Mouse (Mus musculus) lung, postnatal 0 days (tissue): ENCODE measurements at regions not wholly inside any gene's neighbourhood (a gene's known extent, or its start where the extent isn't known, plus 50 kb on each side); places are given as distances from the start of the nearest gene placed in this dataset.

ENCODE experiments used
- ATAC-seq: fragments of 200-750 bp; cut with Nextera tagmentation; 2 replicates; pipeline ENCODE4 v1.8.0; 2017; ENCODE audit warnings: moderate library complexity
- DNase-seq: peaks from one replicate; pipeline ENCODE4 v3.0.0-alpha.2; 2016; ENCODE audit warnings: low spot score
- H3K27ac ChIP-seq: fragments of 300-500 bp; sonication (generic); 2 replicates; pipeline ENCODE4 v1.5.1; 2014; ENCODE audit warnings: antibody characterized with exemption, mild to moderate bottlenecking, low read length, mixed read lengths
- H3K27me3 ChIP-seq: fragments of 300-500 bp; sonication (generic); replicated peaks from 2 replicates; pipeline ENCODE4 v1.6.1; 2014; ENCODE audit warnings: low read length, mixed read lengths; ENCODE audit not compliant: insufficient read depth
- H3K36me3 ChIP-seq: fragments of 300-500 bp; sonication (generic); 2 replicates; pipeline ENCODE4 v1.6.1; 2014; ENCODE audit warnings: low read length, mixed read lengths; ENCODE audit not compliant: insufficient read depth
- H3K4me1 ChIP-seq: fragments of 300-500 bp; sonication (generic); 2 replicates; pipeline ENCODE4 v1.6.1; 2014; ENCODE audit warnings: antibody characterized with exemption, low read depth, low read length, mixed read lengths; ENCODE audit not compliant: insufficient read depth
- H3K4me2 ChIP-seq: fragments of 300-500 bp; sonication (generic); replicated peaks from 2 replicates; pipeline ENCODE4 v1.6.1; 2014; ENCODE audit warnings: low read depth, mild to moderate bottlenecking, low read length, moderate library complexity, mixed read lengths
- H3K4me3 ChIP-seq: fragments of 300-500 bp; sonication (generic); 2 replicates; pipeline ENCODE4 v1.5.1; 2014; ENCODE audit warnings: low read depth, low read length
- H3K9ac ChIP-seq: fragments of 300-500 bp; sonication (generic); replicated peaks from 2 replicates; pipeline ENCODE4 v1.6.1; 2014; ENCODE audit warnings: low read depth, mild to moderate bottlenecking
- H3K9me3 ChIP-seq: fragments of 300-500 bp; sonication (generic); 2 replicates; pipeline ENCODE4 v1.6.1; 2016; ENCODE audit warnings: low read length, mixed read lengths
- CTCF ChIP-seq: IDR thresholded peaks from 2 replicates; pipeline ENCODE4 v1.5.1; 2016; ENCODE audit warnings: antibody characterized with exemption, mild to moderate bottlenecking
- EP300 ChIP-seq: IDR thresholded peaks from 2 replicates; pipeline ENCODE4 v1.6.1; 2016; ENCODE audit warnings: antibody characterized with exemption, mild to moderate bottlenecking, control low read depth
- WGBS: fragments of 180-500 bp; shearing (Covaris S2); extraction: QIAGEN DNeasy Blood & Tissue Kit; methylation state at CpG from one replicate; pipeline ENCODE4 v1.1.7; 2014; 5-methylcytosine and 5-hydroxymethylcytosine counted together

- 64% methylated on average over 7 of the region's 7 CpGs for WGBS
- Histone ChIP-seq H3K4me3 (no peak overlapping the region), H3K27ac (no peak overlapping the region), H3K27me3 (no peaks in the 10 kb centered on the region), H3K36me3 (no peaks in the 10 kb centered on the region), H3K9me3 (no peaks in the 10 kb centered on the region), H3K9ac (no peak overlapping the region), H3K4me1 (no peaks in the 10 kb centered on the region), H3K4me2 (no peak overlapping the region)
- TF ChIP-seq CTCF (no peak), EP300 (no peak)
- DNase-seq, result peak; percentile 49
- no peak for ATAC-seq
Measured at GRCm38 (mm10) chr2:75385551-75386263, 273.4 kb upstream of the Hnrnpa3 start.

GRCm38 (mm10) chr2:75386636-75387035, 272.4 kb upstream of the Hnrnpa3 start:
- DNase-seq, result no peak
- Histone ChIP-seq H3K4me3 (no peak overlapping the region), H3K27me3 (no peaks in the 10 kb centered on the region), H3K27ac (no peak overlapping the region), H3K9me3 (no peaks in the 10 kb centered on the region), H3K36me3 (no peaks in the 10 kb centered on the region), H3K9ac (no peak overlapping the region), H3K4me1 (no peaks in the 10 kb centered on the region), H3K4me2 (no peak overlapping the region)
- WGBS, result 84% methylated on average over 3 of the region's 3 CpGs
- ATAC-seq, result no peak
- TF ChIP-seq CTCF (no peak), EP300 (no peak)

- Histone ChIP-seq H3K9ac (no peak overlapping the region), H3K4me1 (no peaks in the 10 kb centered on the region), H3K27ac (no peak overlapping the region), H3K9me3 (no peaks in the 10 kb centered on the region), H3K4me2 (no peak overlapping the region), H3K27me3 (no peaks in the 10 kb centered on the region), H3K36me3 (no peaks in the 10 kb centered on the region), H3K4me3 (no peak overlapping the region)
- ATAC-seq (no peak), DNase-seq (no peak)
- no peak for TF ChIP-seq CTCF
- no peak for TF ChIP-seq EP300
- WGBS, result 89% methylated on average over 3 of the region's 3 CpGs
Measured at GRCm38 (mm10) chr2:75392041-75392440, 267.0 kb upstream of the Hnrnpa3 start.

GRCm38 (mm10) chr2:75394928-75395673, 264.0 kb upstream of the Hnrnpa3 start:
- TF ChIP-seq EP300 (no peak), CTCF (no peak)
- H3K9me3 ChIP-seq, result no peaks in the 10 kb centered on the region

GRCm38 (mm10) chr2:75396016-75396415, 263.0 kb upstream of the Hnrnpa3 start:
- no peak for ATAC-seq
- no peak for DNase-seq
- WGBS, result 56% methylated on average over 2 of the region's 2 CpGs
- no peaks in the 10 kb centered on the region for H3K4me1 ChIP-seq
- H3K4me2 ChIP-seq, result no peak overlapping the region
- no peaks in the 10 kb centered on the region for H3K36me3 ChIP-seq
- no peaks in the 10 kb centered on the region for H3K9me3 ChIP-seq
- H3K4me3 ChIP-seq, result no peak overlapping the region
- no peak overlapping the region for H3K9ac ChIP-seq
- H3K27me3 ChIP-seq, result no peaks in the 10 kb centered on the region
- TF ChIP-seq CTCF, result no peak
- H3K27ac ChIP-seq, result no peak overlapping the region

More at GRCm38 (mm10) chr2:75394928-75395673, 264.0 kb upstream of the Hnrnpa3 start:
- Histone ChIP-seq H3K9ac (no peak overlapping the region), H3K4me2 (no peak overlapping the region), H3K27me3 (no peaks in the 10 kb centered on the region), H3K4me1 (no peaks in the 10 kb centered on the region), H3K4me3 (no peak overlapping the region), H3K27ac (no peak overlapping the region), H3K36me3 (no peaks in the 10 kb centered on the region)
- DNase-seq (no peak), ATAC-seq (no peak)
- 70% methylated on average over 6 of the region's 6 CpGs for WGBS

GRCm38 (mm10) chr2:75400291-75400870, 258.7 kb upstream of the Hnrnpa3 start:
- Histone ChIP-seq H3K27me3 (no peaks in the 10 kb centered on the region), H3K4me2 (no peak overlapping the region), H3K36me3 (no peaks in the 10 kb centered on the region), H3K9me3 (no peaks in the 10 kb centered on the region), H3K4me1 (no peaks in the 10 kb centered on the region), H3K4me3 (no peak overlapping the region), H3K27ac (no peak overlapping the region), H3K9ac (no peak overlapping the region)
- DNase-seq, result no peak
- ATAC-seq, result no peak
- no peak for TF ChIP-seq EP300
- no peak for TF ChIP-seq CTCF
- 58% methylated on average over 7 of the region's 7 CpGs for WGBS
